Mouse (Mus musculus): ENCODE results near the gene Idh2. TPM values are rescaled to one million over a fixed set of nuclear protein-coding genes. Genes with fewer than 3 reads are reported as not detected.

Idh2 gene
- polyA plus RNA-seq, 1 experiment from 2014 or later: 215 TPM

- 58% methylated on average over 9 of the region's 9 CpGs for WGBS
Observed at GRCm38 (mm10) chr7:80077801-80078200, 37.4 kb downstream of the Idh2 start.

GRCm38 (mm10) chr7:80076961-80077716, 38.1 kb downstream of the Idh2 start:
- H3K27ac ChIP-seq (ENCODE audit: low read depth, low read length): no peak overlapping the region
- H3K9ac ChIP-seq (ENCODE audit: low read depth, low read length): no peak overlapping the region
- H3K9me3 ChIP-seq (ENCODE audit: control insufficient read depth, low read length): no peaks in the 10 kb centered on the region
- peaks cover 8% of the 10 kb centered on the region; the same call in 1 of the 2 replicates for H3K36me3 ChIP-seq (ENCODE audit: control insufficient read depth, insufficient read depth, low read length)
- no peak for ATAC-seq
- H3K27me3 ChIP-seq (replicated peaks; ENCODE audit: control insufficient read depth, insufficient read depth, low read length): no peaks in the 10 kb centered on the region
- H3K4me1 ChIP-seq (ENCODE audit: control insufficient read depth, insufficient read depth, low read depth, low read length): peaks cover 23% of the 10 kb centered on the region
- no peak overlapping the region for H3K4me2 ChIP-seq (ENCODE audit: low read length)
- H3K4me3 ChIP-seq (ENCODE audit: low read length): no peak overlapping the region
- 62% methylated on average over 6 of the region's 6 CpGs for WGBS

More at GRCm38 (mm10) chr7:80077801-80078200, 37.4 kb downstream of the Idh2 start:
- Histone ChIP-seq H3K27ac (ENCODE audit: low read depth, low read length) (no peak overlapping the region), H3K4me1 (ENCODE audit: control insufficient read depth, insufficient read depth, low read depth, low read length) (peaks cover 17% of the 10 kb centered on the region), H3K4me2 (ENCODE audit: low read length) (no peak overlapping the region), H3K4me3 (ENCODE audit: low read length) (no peak overlapping the region), H3K9me3 (ENCODE audit: control insufficient read depth, low read length) (no peaks in the 10 kb centered on the region), H3K27me3 (replicated peaks; ENCODE audit: control insufficient read depth, insufficient read depth, low read length) (no peaks in the 10 kb centered on the region), H3K36me3 (ENCODE audit: control insufficient read depth, insufficient read depth, low read length) (peaks cover 9% of the 10 kb centered on the region; the same call in 1 of the 2 replicates), H3K9ac (ENCODE audit: low read depth, low read length) (no peak overlapping the region)
- no peak; the same call in 1 of the 2 replicates for ATAC-seq

- 12% methylated on average over 4 of the region's 4 CpGs for WGBS
- Histone ChIP-seq H3K4me3 (ENCODE audit: low read length) (no peak overlapping the region), H3K9me3 (ENCODE audit: control insufficient read depth, low read length) (no peaks in the 10 kb centered on the region), H3K27ac (ENCODE audit: low read depth, low read length) (no peak overlapping the region), H3K4me1 (ENCODE audit: control insufficient read depth, insufficient read depth, low read depth, low read length) (peaks cover 31% of the 10 kb centered on the region), H3K4me2 (ENCODE audit: low read length) (no peak overlapping the region), H3K27me3 (replicated peaks; ENCODE audit: control insufficient read depth, insufficient read depth, low read length) (no peaks in the 10 kb centered on the region), H3K9ac (ENCODE audit: low read depth, low read length) (no peak overlapping the region), H3K36me3 (ENCODE audit: control insufficient read depth, insufficient read depth, low read length) (no peaks in the 10 kb centered on the region)
- no peak for ATAC-seq
Observed at GRCm38 (mm10) chr7:80075946-80076583, 39.1 kb downstream of the Idh2 start.

- ATAC-seq: no peak
- H3K4me1 ChIP-seq (ENCODE audit: control insufficient read depth, insufficient read depth, low read depth, low read length): peaks cover 38% of the 10 kb centered on the region
- no peak overlapping the region for H3K4me2 ChIP-seq (ENCODE audit: low read length)
- H3K9ac ChIP-seq (ENCODE audit: low read depth, low read length): no peak overlapping the region
- H3K36me3 ChIP-seq (ENCODE audit: control insufficient read depth, insufficient read depth, low read length): no peaks in the 10 kb centered on the region
- H3K4me3 ChIP-seq (ENCODE audit: low read length): no peak overlapping the region
- no peaks in the 10 kb centered on the region for H3K27me3 ChIP-seq (replicated peaks; ENCODE audit: control insufficient read depth, insufficient read depth, low read length)
- H3K27ac ChIP-seq (ENCODE audit: low read depth, low read length): no peak overlapping the region
- no peaks in the 10 kb centered on the region for H3K9me3 ChIP-seq (ENCODE audit: control insufficient read depth, low read length)
- 41% methylated on average over 5 of the region's 5 CpGs for WGBS
Observed at GRCm38 (mm10) chr7:80074921-80075441, 40.2 kb downstream of the Idh2 start.

GRCm38 (mm10) chr7:80073506-80073905, 41.7 kb downstream of the Idh2 start:
- Histone ChIP-seq H3K9me3 (ENCODE audit: control insufficient read depth, low read length) (no peaks in the 10 kb centered on the region), H3K4me1 (ENCODE audit: control insufficient read depth, insufficient read depth, low read depth, low read length) (peaks cover 43% of the 10 kb centered on the region), H3K4me3 (ENCODE audit: low read length) (no peak overlapping the region), H3K27ac (ENCODE audit: low read depth, low read length) (no peak overlapping the region), H3K9ac (ENCODE audit: low read depth, low read length) (no peak overlapping the region), H3K36me3 (ENCODE audit: control insufficient read depth, insufficient read depth, low read length) (no peaks in the 10 kb centered on the region), H3K27me3 (replicated peaks; ENCODE audit: control insufficient read depth, insufficient read depth, low read length) (no peaks in the 10 kb centered on the region), H3K4me2 (ENCODE audit: low read length) (no peak overlapping the region)
- ATAC-seq: no peak
- 61% methylated on average over 8 of the region's 8 CpGs for WGBS

- no peak overlapping the region for H3K9ac ChIP-seq (ENCODE audit: low read depth, low read length)
- no peaks in the 10 kb centered on the region for H3K9me3 ChIP-seq (ENCODE audit: control insufficient read depth, low read length)
- H3K36me3 ChIP-seq (ENCODE audit: control insufficient read depth, insufficient read depth, low read length): no peaks in the 10 kb centered on the region
- H3K27me3 ChIP-seq (replicated peaks; ENCODE audit: control insufficient read depth, insufficient read depth, low read length): no peaks in the 10 kb centered on the region
- peak overlapping the region; percentile 24; the same call in 1 of the 2 replicates for H3K27ac ChIP-seq (ENCODE audit: low read depth, low read length)
- peak overlapping the region; percentile 20 for H3K4me2 ChIP-seq (ENCODE audit: low read length)
- WGBS: 27% methylated on average over 6 of the region's 6 CpGs
- ATAC-seq: peak; percentile 40; the same call in 1 of the 2 replicates
- H3K4me3 ChIP-seq (ENCODE audit: low read length): no peak overlapping the region
- H3K4me1 ChIP-seq (ENCODE audit: control insufficient read depth, insufficient read depth, low read depth, low read length): peaks cover 43% of the 10 kb centered on the region
Observed at GRCm38 (mm10) chr7:80072297-80072696, 42.9 kb downstream of the Idh2 start.

- no peaks in the 10 kb centered on the region for H3K36me3 ChIP-seq (ENCODE audit: control insufficient read depth, insufficient read depth, low read length)
- 87% methylated on average over 9 of the region's 9 CpGs for WGBS
- no peak for ATAC-seq
- H3K27me3 ChIP-seq (replicated peaks; ENCODE audit: control insufficient read depth, insufficient read depth, low read length): no peaks in the 10 kb centered on the region
- no peak overlapping the region for H3K9ac ChIP-seq (ENCODE audit: low read depth, low read length)
- H3K4me2 ChIP-seq (ENCODE audit: low read length): no peak overlapping the region
- H3K27ac ChIP-seq (ENCODE audit: low read depth, low read length): no peak overlapping the region
- H3K9me3 ChIP-seq (ENCODE audit: control insufficient read depth, low read length): no peaks in the 10 kb centered on the region
- peaks cover 43% of the 10 kb centered on the region for H3K4me1 ChIP-seq (ENCODE audit: control insufficient read depth, insufficient read depth, low read depth, low read length)
- H3K4me3 ChIP-seq (ENCODE audit: low read length): no peak overlapping the region
Observed at GRCm38 (mm10) chr7:80071209-80071608, 44.0 kb downstream of the Idh2 start.

- H3K36me3 ChIP-seq (ENCODE audit: control insufficient read depth, insufficient read depth, low read length): no peaks in the 10 kb centered on the region
- 6% methylated on average over 13 of the region's 13 CpGs for WGBS
- no peaks in the 10 kb centered on the region for H3K27me3 ChIP-seq (replicated peaks; ENCODE audit: control insufficient read depth, insufficient read depth, low read length)
- H3K27ac ChIP-seq (ENCODE audit: low read depth, low read length): peak overlapping the region; percentile 75
- H3K9me3 ChIP-seq (ENCODE audit: control insufficient read depth, low read length): no peaks in the 10 kb centered on the region
- peak overlapping the region; percentile 45; the same call in 1 of the 2 replicates for H3K9ac ChIP-seq (ENCODE audit: low read depth, low read length)
- H3K4me2 ChIP-seq (ENCODE audit: low read length): no peak overlapping the region
- peak; percentile 73 for ATAC-seq
- peaks cover 36% of the 10 kb centered on the region for H3K4me1 ChIP-seq (ENCODE audit: control insufficient read depth, insufficient read depth, low read depth, low read length)
- H3K4me3 ChIP-seq (ENCODE audit: low read length): no peak overlapping the region
Observed at GRCm38 (mm10) chr7:80069615-80070327, 45.4 kb downstream of the Idh2 start.

GRCm38 (mm10) chr7:80068341-80068740, 46.9 kb downstream of the Idh2 start:
- no peak for ATAC-seq
- Histone ChIP-seq H3K9me3 (ENCODE audit: control insufficient read depth, low read length) (no peaks in the 10 kb centered on the region), H3K4me2 (ENCODE audit: low read length) (no peak overlapping the region), H3K4me1 (ENCODE audit: control insufficient read depth, insufficient read depth, low read depth, low read length) (peaks cover 45% of the 10 kb centered on the region), H3K36me3 (ENCODE audit: control insufficient read depth, insufficient read depth, low read length) (no peaks in the 10 kb centered on the region), H3K27ac (ENCODE audit: low read depth, low read length) (no peak overlapping the region), H3K4me3 (ENCODE audit: low read length) (no peak overlapping the region), H3K9ac (ENCODE audit: low read depth, low read length) (no peak overlapping the region; the same call in 1 of the 2 replicates), H3K27me3 (replicated peaks; ENCODE audit: control insufficient read depth, insufficient read depth, low read length) (no peaks in the 10 kb centered on the region)
- WGBS: 58% methylated on average over 5 of the region's 7 CpGs
